Mouse (Mus musculus) A20 (cell line): ENCODE measurements at regions not wholly inside any gene's neighbourhood (a gene's known extent, or its start where the extent isn't known, plus 50 kb on each side); places are given as distances from the start of the nearest gene placed in this dataset.

Experiments used
- DNase-seq: peaks from one replicate; pipeline ENCODE4 v3.0.0-alpha.2; 2011; ENCODE audit warnings: low read depth, low spot score

- DNase-seq: no peak
These were observed 325.1 kb downstream of the Med10 start for GRCm38 (mm10) chr13:70127310-70127709.

- DNase-seq: no peak
These were observed 332.3 kb downstream of the Med10 start for GRCm38 (mm10) chr13:70134544-70134943.

- no peak for DNase-seq
These were observed 334.0 kb downstream of the Med10 start for GRCm38 (mm10) chr13:70136209-70136608.

- DNase-seq: no peak
These were observed 342.3 kb downstream of the Med10 start for GRCm38 (mm10) chr13:70144461-70144860.

GRCm38 (mm10) chr13:70145466-70145865 is 343.3 kb downstream of the Med10 start:
- DNase-seq: no peak

- no peak for DNase-seq
These were observed 347.1 kb downstream of the Med10 start for GRCm38 (mm10) chr13:70149041-70149898.

- DNase-seq: no peak
These were observed 347.6 kb downstream of the Med10 start for GRCm38 (mm10) chr13:70149899-70150184.

GRCm38 (mm10) chr13:70153062-70153461 is 350.9 kb downstream of the Med10 start:
- no peak for DNase-seq

- DNase-seq: no peak
These were observed 353.4 kb downstream of the Med10 start for GRCm38 (mm10) chr13:70155596-70155995.

GRCm38 (mm10) chr13:70156975-70157588 is 354.9 kb downstream of the Med10 start:
- DNase-seq: no peak

- DNase-seq: no peak
These were observed 356.9 kb downstream of the Med10 start for GRCm38 (mm10) chr13:70159065-70159464.

GRCm38 (mm10) chr13:70159604-70160003 is 357.4 kb downstream of the Med10 start:
- DNase-seq: no peak

- no peak for DNase-seq
These were observed 359.9 kb downstream of the Med10 start for GRCm38 (mm10) chr13:70162115-70162514.

- no peak for DNase-seq
These were observed 363.5 kb downstream of the Med10 start for GRCm38 (mm10) chr13:70165511-70166225.

GRCm38 (mm10) chr13:70167747-70168146 is 365.6 kb downstream of the Med10 start:
- no peak for DNase-seq

- DNase-seq: no peak
These were observed 366.7 kb downstream of the Med10 start for GRCm38 (mm10) chr13:70168906-70169305.

GRCm38 (mm10) chr13:70177066-70177465 is 374.9 kb downstream of the Med10 start:
- DNase-seq: no peak

GRCm38 (mm10) chr13:70178073-70178491 is 375.9 kb downstream of the Med10 start:
- DNase-seq: no peak

GRCm38 (mm10) chr13:70190978-70191377 is 388.8 kb downstream of the Med10 start:
- no peak for DNase-seq

- DNase-seq: no peak
These were observed 390.2 kb downstream of the Med10 start for GRCm38 (mm10) chr13:70192101-70193025.

GRCm38 (mm10) chr13:70193270-70193669 is 391.1 kb downstream of the Med10 start:
- no peak for DNase-seq
